Mouse (Mus musculus): Measurements from ENCODE around the gene Pik3r1. TPM values are rescaled to one million over a fixed set of nuclear protein-coding genes. Genes with fewer than 3 reads are reported as not detected.
A peak's percentile ranks its signal among the peaks of the same experiment; 100 is the strongest.

Pik3r1 gene
- polyA plus RNA-seq, 1 experiment from 2014 or later, result 14.4 TPM

DNA sequence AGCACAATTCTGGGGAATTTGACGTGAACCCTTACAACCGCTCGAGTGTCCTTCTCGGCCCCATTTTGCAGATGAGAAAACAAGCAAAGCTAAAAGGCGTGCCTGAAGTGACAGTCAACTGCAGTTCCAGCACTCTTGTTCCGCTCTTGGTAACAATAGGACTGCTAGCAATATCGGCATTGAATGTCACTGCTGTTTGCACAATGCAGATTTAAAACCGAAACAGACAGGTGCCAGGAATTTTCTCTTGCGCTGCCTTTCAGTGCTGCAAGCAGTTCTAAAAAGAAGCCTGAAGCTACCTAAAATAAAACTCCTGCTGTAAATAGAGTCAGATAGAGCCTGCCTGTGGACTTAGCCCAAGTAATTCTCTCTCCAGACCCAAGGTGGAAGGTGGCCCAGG is 4.3 kb downstream of the Pik3r1 start:
- no peak overlapping the region for H3K27ac ChIP-seq
- no peaks in the 10 kb centered on the region for H3K36me3 ChIP-seq
- no peak overlapping the region for H3K4me3 ChIP-seq
- no peaks in the 10 kb centered on the region for H3K9me3 ChIP-seq
- no peak for DNase-seq (ENCODE audit: low spot score)
- peaks cover 69% of the 10 kb centered on the region for H3K4me1 ChIP-seq
- H3K27me3 ChIP-seq (ENCODE audit: insufficient read depth, poor library complexity, severe bottlenecking), result no peaks in the 10 kb centered on the region
- 86% methylated on average over 9 of the region's 9 CpGs for WGBS

DNA sequence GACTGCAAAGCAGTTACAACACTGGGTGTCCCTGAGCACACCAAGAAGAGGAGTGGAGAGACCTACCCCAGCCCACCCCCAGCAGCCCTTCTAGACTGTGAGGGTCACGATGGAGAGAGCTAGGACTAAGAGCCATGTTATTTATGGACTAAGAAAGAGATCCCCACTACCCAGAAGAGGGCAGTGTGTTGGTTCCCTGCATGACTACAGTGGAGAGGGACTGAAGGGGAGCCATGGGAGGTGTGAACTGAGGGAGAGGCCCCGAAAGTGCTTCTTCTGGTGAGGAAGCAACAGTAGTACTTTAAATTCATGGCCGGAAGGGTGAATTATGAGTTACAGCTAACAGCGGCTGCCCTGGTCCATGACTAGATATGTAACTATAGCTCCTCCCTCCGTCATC is 4.9 kb downstream of the Pik3r1 start:
- WGBS, result 82% methylated on average over 5 of the region's 5 CpGs
- no peaks in the 10 kb centered on the region for H3K36me3 ChIP-seq

DNA sequence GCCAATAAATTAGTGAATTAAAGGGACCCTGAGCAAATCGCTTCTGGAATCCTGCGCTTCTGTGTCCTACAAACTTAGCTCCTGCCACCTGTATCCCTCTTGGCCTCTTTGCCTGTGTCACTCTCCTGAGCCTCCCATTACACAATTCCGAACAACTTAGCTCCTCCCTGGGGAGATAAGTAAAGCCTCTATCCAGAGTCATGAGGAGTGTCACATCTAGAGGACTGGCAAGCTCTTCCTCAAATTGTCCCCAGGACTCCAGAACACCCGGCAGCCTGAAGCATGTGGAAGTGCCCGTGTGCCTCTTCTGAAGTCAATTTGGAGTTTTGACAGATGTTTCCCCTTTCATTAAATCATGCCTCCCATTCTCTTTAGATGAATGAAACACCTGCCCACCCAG is 6.4 kb downstream of the Pik3r1 start:
- 30% methylated on average over 5 of the region's 5 CpGs for whole genome bisulfite sequencing
- 0 out of 2 replicates have a peak overlapping the region, but pooled peaks have one; percentile 29 for H3K27ac ChIP-seq
- peaks cover 5% of the 10 kb centered on the region for H3K36me3 ChIP-seq
- no peak for DNase-seq (ENCODE audit: low spot score)
- no peak overlapping the region for H3K4me3 ChIP-seq
- peaks cover 87% of the 10 kb centered on the region for H3K4me1 ChIP-seq
- no peaks in the 10 kb centered on the region for H3K27me3 ChIP-seq (ENCODE audit: insufficient read depth, poor library complexity, severe bottlenecking)
- no peaks in the 10 kb centered on the region for H3K9me3 ChIP-seq

More for the DNA sequence above, 4.9 kb downstream of the Pik3r1 start:
- no peak for DNase-seq (ENCODE audit: low spot score)
- Histone ChIP-seq H3K4me3 (no peak overlapping the region), H3K27ac (no peak overlapping the region), H3K9me3 (no peaks in the 10 kb centered on the region), H3K27me3 (ENCODE audit: insufficient read depth, poor library complexity, severe bottlenecking) (no peaks in the 10 kb centered on the region), H3K4me1 (peaks cover 72% of the 10 kb centered on the region)

DNA sequence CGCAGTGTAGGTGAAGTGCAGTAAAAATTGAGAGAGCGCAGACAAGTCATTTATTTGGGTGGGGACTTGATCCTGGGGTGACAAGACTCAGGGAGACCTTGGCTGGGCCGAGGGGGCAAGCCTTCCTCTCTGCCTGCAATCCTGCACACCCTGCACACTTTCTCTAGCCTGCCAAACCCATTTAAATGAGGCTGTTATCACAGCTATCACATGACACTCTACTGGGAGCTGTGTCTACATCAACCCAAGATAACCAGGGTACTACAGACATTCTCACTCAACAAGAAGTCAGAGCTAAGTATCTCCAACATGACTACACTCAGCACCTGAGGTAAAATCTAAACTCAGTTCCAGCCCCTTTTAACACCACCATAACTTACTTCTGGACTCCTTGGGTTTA is 7.1 kb downstream of the Pik3r1 start:
- Histone ChIP-seq H3K4me3 (peak overlapping the region; percentile 22; the same call in 1 of the 2 replicates), H3K27ac (peak overlapping the region; percentile 62), H3K9me3 (no peaks in the 10 kb centered on the region), H3K36me3 (peaks cover 10% of the 10 kb centered on the region), H3K27me3 (ENCODE audit: insufficient read depth, poor library complexity, severe bottlenecking) (no peaks in the 10 kb centered on the region), H3K4me1 (peaks cover 83% of the 10 kb centered on the region)
- 38% methylated on average over 3 of the region's 3 CpGs for WGBS
- no peak for DNase-seq (ENCODE audit: low spot score)

DNA sequence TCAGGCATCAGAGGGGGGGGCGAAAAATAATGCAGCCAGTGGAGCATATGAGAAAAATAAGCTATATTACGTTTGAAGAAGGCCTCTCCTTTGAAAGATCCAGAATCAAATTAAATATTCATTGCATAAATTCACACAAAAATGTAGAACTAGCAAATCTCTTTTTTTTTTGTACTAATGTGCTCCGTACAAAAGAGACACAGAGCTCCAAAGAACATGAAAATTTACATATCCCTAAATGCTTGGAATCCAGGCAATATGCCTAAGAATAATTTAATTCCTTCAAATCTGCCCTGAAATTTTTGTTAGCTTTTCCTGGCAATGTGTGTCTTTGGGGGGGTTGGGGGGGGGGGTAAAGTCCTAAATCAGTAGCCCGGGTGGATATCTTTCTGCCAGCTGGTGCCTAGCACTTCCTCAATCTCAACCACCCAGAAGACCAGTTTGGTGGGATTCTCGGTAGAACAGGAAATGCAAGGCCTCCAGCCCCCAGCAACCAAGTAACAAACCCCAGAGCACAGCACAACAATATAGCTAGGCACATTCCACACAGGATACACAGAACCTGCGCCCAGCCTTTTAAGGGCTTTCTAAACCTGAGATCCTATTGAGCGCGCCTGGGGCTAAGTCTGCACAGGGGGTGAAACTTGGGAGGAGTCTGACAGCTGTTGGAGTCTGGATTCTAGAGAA is 7.9 kb downstream of the Pik3r1 start:
- peaks cover 80% of the 10 kb centered on the region for H3K4me1 ChIP-seq
- peaks cover 14% of the 10 kb centered on the region for H3K36me3 ChIP-seq
- H3K4me3 ChIP-seq, result peak overlapping the region; percentile 22; the same call in 1 of the 2 replicates
- 39% methylated on average over 8 of the region's 8 CpGs for WGBS
- H3K27ac ChIP-seq, result peak overlapping the region; percentile 62
- DNase-seq (ENCODE audit: low spot score), result peak; percentile 79
- no peaks in the 10 kb centered on the region for H3K9me3 ChIP-seq
- no peaks in the 10 kb centered on the region for H3K27me3 ChIP-seq (ENCODE audit: insufficient read depth, poor library complexity, severe bottlenecking)

DNA sequence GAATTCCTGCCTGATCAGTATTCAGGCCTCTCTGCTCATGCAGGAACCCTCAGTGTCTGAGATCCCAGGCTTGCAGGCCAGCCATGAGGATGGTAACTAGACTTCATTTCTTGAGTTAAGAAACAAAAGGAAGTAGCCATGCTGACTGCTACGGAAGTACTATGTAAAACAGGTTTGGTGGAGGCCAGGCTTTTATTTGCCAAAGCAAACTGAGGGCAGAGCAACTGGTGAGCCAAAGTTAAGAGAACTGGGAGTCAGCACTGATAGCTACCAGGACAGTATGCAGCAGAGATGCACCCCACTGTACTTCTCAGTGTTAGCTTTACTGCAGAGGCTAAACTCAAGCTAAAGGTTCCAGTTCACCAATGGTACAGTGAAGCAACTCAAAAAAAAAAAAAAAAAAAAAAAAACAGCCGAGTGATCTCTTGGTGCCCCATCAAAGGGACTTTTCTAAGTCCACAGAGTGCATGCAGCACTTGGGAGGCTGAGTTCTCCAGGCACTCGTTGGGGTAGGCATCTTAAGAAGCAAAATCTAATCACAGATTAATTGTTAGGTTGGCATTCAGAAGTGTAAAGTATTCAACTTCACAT is 8.6 kb downstream of the Pik3r1 start:
- 33% methylated on average over 3 of the region's 3 CpGs for WGBS
- Histone ChIP-seq H3K27me3 (ENCODE audit: insufficient read depth, poor library complexity, severe bottlenecking) (no peaks in the 10 kb centered on the region), H3K9me3 (no peaks in the 10 kb centered on the region), H3K27ac (peak overlapping the region; percentile 32; the same call in 1 of the 2 replicates), H3K4me1 (peaks cover 78% of the 10 kb centered on the region), H3K36me3 (peaks cover 14% of the 10 kb centered on the region), H3K4me3 (no peak overlapping the region)
- no peak for DNase-seq (ENCODE audit: low spot score)

DNA sequence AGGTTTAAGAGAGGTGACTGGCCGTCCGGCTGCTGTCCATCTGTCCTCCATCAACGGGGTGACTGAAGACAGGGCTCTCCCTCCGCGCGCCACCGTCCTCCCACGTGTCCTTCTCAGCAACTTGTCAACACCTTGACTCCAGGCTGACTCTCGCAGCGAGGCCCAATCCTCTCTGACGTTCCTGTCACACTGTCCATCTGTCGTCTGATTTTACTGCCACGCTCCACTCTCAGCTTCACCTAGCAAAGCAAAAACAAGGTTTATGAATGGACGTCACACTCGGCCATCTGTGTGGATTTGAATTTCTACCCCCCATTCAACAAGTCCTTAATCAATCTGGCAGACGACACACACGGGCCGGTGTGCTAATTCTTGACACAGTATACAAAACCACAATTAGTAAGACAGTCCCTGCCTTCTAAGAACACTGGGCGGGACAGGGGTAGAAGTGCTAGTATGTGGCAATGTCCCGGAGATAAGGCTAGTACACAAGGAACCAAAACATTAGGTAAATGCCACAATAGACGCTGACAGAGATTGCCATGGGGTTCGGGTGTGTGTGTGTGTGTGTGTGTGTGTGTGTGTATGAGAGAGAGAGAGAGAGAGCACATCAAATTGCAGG is 10.1 kb downstream of the Pik3r1 start:
- Histone ChIP-seq H3K27ac (peak overlapping the region; percentile 59; the same call in 1 of the 2 replicates), H3K4me3 (peak overlapping the region; percentile 31)
- WGBS, result 33% methylated on average over 22 of the region's 22 CpGs

DNA sequence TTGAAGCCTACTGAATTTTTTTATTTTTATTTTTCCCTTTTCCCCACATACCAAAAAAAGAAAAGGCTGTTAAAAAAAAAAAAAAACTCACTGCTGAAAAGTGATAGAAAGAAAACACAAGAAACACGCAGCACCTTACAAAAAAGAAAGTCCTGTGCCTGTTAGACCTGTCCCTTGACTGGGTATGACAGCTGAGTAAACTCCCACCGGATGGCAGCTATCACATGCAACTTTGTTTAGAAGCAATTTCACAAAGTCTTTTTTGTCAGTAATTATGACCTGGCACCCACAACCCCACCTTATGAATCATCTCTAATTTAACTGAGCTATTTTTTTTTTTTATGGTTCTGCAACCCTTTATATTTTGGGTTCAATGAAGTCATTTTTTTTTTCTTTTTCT is 12.8 kb downstream of the Pik3r1 start:
- Histone ChIP-seq H3K36me3 (peaks cover 18% of the 10 kb centered on the region), H3K9me3 (no peaks in the 10 kb centered on the region), H3K27me3 (ENCODE audit: insufficient read depth, poor library complexity, severe bottlenecking) (no peaks in the 10 kb centered on the region; the same call in 1 of the 2 replicates), H3K27ac (no peak overlapping the region), H3K4me3 (no peak overlapping the region), H3K4me1 (peaks cover 51% of the 10 kb centered on the region)
- DNase-seq (ENCODE audit: low spot score), result no peak
- 86% methylated on average over 2 of the region's 2 CpGs for WGBS

More for the DNA sequence above, 10.1 kb downstream of the Pik3r1 start:
- Histone ChIP-seq H3K36me3 (peaks cover 18% of the 10 kb centered on the region), H3K4me1 (peaks cover 75% of the 10 kb centered on the region), H3K27me3 (ENCODE audit: insufficient read depth, poor library complexity, severe bottlenecking) (no peaks in the 10 kb centered on the region; the same call in 1 of the 2 replicates), H3K9me3 (no peaks in the 10 kb centered on the region)
- DNase-seq (ENCODE audit: low spot score), result peak; percentile 86

DNA sequence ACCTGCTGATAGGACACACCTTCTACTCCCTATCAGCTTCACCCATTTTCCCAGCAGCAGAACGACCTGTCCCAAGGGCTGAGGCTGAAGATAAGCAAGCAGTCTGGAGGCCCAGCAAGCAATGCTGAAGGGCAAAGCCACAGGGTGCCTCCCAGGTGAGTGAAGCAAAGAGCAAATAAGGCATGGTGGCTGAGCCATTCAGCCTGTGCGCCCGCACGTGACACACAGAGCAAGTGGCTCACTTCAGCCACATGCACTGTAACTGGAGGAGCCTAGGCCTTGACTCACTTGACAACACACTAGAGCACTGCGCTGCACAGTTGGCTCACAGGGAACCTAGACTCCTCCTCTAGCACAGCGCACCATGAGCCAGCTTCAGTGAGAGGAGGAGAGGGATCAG is 14.4 kb downstream of the Pik3r1 start:
- H3K4me1 ChIP-seq, result peaks cover 35% of the 10 kb centered on the region
- H3K27me3 ChIP-seq (ENCODE audit: insufficient read depth, poor library complexity, severe bottlenecking), result no peaks in the 10 kb centered on the region; the same call in 1 of the 2 replicates
- DNase-seq (ENCODE audit: low spot score), result peak; percentile 73
- 74% methylated on average over 6 of the region's 6 CpGs for WGBS
- H3K27ac ChIP-seq, result no peak overlapping the region
- no peak overlapping the region for H3K4me3 ChIP-seq
- no peaks in the 10 kb centered on the region for H3K9me3 ChIP-seq
- peaks cover 18% of the 10 kb centered on the region for H3K36me3 ChIP-seq

DNA sequence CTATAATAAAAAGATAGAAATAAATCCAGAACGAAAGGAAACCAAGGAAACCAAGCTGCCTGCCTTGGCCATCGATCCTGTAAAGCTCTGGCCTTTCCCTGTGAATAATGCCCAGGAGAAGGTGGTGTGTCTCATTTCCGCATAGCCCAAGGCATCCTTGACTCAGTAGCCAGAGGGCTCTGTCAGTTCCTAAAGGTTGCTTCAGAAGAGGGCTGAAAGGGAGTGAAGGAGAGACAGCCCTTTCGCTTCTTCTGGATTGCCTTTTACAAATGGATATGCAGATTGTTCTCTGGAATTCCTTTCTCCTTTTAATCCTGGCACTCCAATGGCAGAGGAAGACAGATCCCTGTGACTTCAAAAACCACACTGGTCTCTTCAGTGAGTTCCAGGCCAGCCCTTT is 16.2 kb downstream of the Pik3r1 start:
- H3K9me3 ChIP-seq, result no peaks in the 10 kb centered on the region
- H3K4me1 ChIP-seq, result peaks cover 17% of the 10 kb centered on the region
- no peak for DNase-seq (ENCODE audit: low spot score)
- H3K36me3 ChIP-seq, result peaks cover 13% of the 10 kb centered on the region
- WGBS, result 75% methylated on average over 4 of the region's 4 CpGs
- H3K27me3 ChIP-seq (ENCODE audit: insufficient read depth, poor library complexity, severe bottlenecking), result no peaks in the 10 kb centered on the region; the same call in 1 of the 2 replicates
- no peak overlapping the region for H3K27ac ChIP-seq
- H3K4me3 ChIP-seq, result no peak overlapping the region

DNA sequence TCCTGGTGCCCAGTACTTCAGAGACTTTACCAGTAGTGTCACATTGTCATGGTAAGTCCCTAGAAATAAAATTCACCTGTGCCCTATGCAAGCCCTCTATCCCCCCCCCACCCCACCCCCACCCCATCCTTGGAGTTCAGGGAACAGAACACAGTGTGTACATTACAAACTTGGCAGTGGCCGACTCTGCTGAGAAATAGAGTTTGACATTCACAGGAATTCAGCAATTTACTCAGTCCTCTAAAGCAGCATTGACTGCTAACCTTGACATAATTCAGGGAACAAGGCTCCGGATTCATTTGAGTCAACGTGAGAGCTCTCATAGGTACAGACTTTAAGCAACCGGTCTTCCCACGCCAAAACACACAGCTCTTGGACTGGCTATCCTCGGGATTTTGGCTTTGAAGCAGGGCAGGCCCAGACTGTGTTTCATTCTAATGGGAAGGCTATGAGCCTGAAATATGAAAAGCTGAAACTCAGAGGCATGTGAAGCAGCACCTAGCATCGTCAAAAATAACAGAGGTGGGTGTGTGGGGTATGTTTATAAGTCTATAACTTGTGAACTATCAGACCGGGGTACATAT is 21.9 kb downstream of the Pik3r1 start:
- DNase-seq (ENCODE audit: low spot score), result no peak
- peaks cover 10% of the 10 kb centered on the region; the same call in 1 of the 2 replicates for H3K4me1 ChIP-seq
- H3K36me3 ChIP-seq, result no peaks in the 10 kb centered on the region
- 83% methylated on average over 8 of the region's 8 CpGs for WGBS
- H3K9me3 ChIP-seq, result no peaks in the 10 kb centered on the region
- no peaks in the 10 kb centered on the region for H3K27me3 ChIP-seq (ENCODE audit: insufficient read depth, poor library complexity, severe bottlenecking)
- no peak overlapping the region for H3K27ac ChIP-seq
- H3K4me3 ChIP-seq, result no peak overlapping the region

DNA sequence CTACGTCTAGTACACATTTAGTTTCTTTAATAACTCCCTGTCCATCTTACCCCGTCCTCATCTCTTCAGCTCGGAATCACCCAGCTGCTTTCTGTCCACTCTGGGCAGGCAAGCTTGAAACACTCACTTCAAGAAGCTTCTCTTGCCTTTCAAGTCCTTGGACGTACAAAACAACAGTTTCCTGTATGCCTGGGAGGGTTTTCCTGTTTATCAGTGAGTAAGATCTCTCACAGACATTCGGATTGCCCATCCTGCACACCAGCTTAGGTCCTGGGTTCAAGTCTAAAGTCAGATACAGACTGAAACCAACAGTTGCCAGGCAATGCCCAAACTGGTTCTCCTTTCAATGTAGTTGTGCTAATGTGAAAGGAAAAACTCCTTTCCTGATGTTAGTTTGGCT is 23.1 kb downstream of the Pik3r1 start:
- Histone ChIP-seq H3K4me1 (peaks cover 14% of the 10 kb centered on the region; the same call in 1 of the 2 replicates), H3K27ac (no peak overlapping the region), H3K27me3 (ENCODE audit: insufficient read depth, poor library complexity, severe bottlenecking) (no peaks in the 10 kb centered on the region), H3K9me3 (no peaks in the 10 kb centered on the region), H3K36me3 (no peaks in the 10 kb centered on the region), H3K4me3 (no peak overlapping the region)
- no peak for DNase-seq (ENCODE audit: low spot score)
- WGBS, result 51% methylated on average over 5 of the region's 5 CpGs

DNA sequence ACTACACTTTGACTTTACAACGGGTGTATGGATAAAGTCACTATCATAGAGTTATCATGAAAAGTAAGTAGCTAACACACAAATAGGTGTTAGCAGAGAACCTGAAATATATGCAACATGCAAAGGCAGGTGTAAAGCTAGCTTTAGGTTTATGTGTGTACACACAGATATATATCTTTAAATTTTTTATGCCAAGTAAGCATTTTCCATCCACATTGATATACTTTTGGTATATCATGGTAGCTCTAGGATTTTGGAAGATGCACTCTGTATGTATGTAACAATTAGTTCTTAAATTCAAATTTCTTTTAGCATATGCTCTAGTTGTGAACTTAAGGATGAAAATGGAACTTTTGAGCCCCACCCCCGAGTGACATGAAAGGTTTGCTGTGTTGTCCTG is 24.0 kb downstream of the Pik3r1 start:
- Histone ChIP-seq H3K4me1 (peaks cover 15% of the 10 kb centered on the region; the same call in 1 of the 2 replicates), H3K36me3 (no peaks in the 10 kb centered on the region), H3K9me3 (no peaks in the 10 kb centered on the region), H3K27me3 (ENCODE audit: insufficient read depth, poor library complexity, severe bottlenecking) (no peaks in the 10 kb centered on the region), H3K27ac (no peak overlapping the region), H3K4me3 (no peak overlapping the region)
- no peak for DNase-seq (ENCODE audit: low spot score)
- 77% methylated on average over 2 of the region's 2 CpGs for WGBS
